Comparison of ENCODE assay signal across 14 mouse cellular contexts in genomic region chr2:38337091-38337640, GRCm38 (mm10). TPM values are rescaled to one million over a fixed set of nuclear protein-coding genes. Genes with fewer than 3 reads are reported as not detected.
DNase-seq lines count a peak whose midpoint lies in the region; ATAC-seq lines count a peak whose summit lies in the region.
"Had no signal": no experiment of that assay in that cellular context is flagged by ENCODE, and none has a peak within 500 bp of the region (broad histone marks: within the 10 kb centered on the region; RNA-seq: fewer than 3 reads in every experiment).

No protein-coding gene starts in this region.

- intact Hi-C loops in heart, postnatal 25 days (cut with DNase I): no loop called here

- 2% methylated on average over 6 of the region's 6 CpGs for WGBS in heart, embryonic 10.5 days
- whole genome bisulfite sequencing in midbrain, embryonic 10.5 days: 4% methylated on average over 6 of the region's 6 CpGs
- 6% methylated on average over 6 of the region's 6 CpGs for WGBS in midbrain, embryonic 16.5 days
- WGBS in forebrain, embryonic 13.5 days: 14% methylated on average over 6 of the region's 6 CpGs
- 4% methylated on average over 6 of the region's 6 CpGs for WGBS in midbrain, embryonic 14.5 days

- H3K4me2 ChIP-seq in midbrain, embryonic 16.5 days (ENCODE audit: low read length): no peak overlapping the region
- peak overlapping the region; percentile 93 for H3K4me2 ChIP-seq in forebrain, embryonic 13.5 days
- H3K4me2 ChIP-seq in midbrain, embryonic 14.5 days (ENCODE audit: low read length): peak overlapping the region; percentile 21; the same call in 1 of the 2 replicates
- H3K4me2 ChIP-seq: liver, embryonic 12.5 days had no signal

- H3K27me3 ChIP-seq in heart, embryonic 10.5 days (ENCODE audit: insufficient read depth, poor library complexity, severe bottlenecking): peaks cover 95% of the 10 kb centered on the region
- peaks cover 98% of the 10 kb centered on the region for H3K27me3 ChIP-seq in midbrain, embryonic 10.5 days (ENCODE audit: low read depth, poor library complexity, severe bottlenecking)
- H3K27me3 ChIP-seq in midbrain, embryonic 16.5 days (ENCODE audit: control insufficient read depth, insufficient read depth, low read depth, low read length): peaks cover 35% of the 10 kb centered on the region
- H3K27me3 ChIP-seq in forebrain, embryonic 13.5 days: peaks cover 55% of the 10 kb centered on the region
- peaks cover 64% of the 10 kb centered on the region for H3K27me3 ChIP-seq in midbrain, embryonic 14.5 days (ENCODE audit: control insufficient read depth, insufficient read depth, low read length)

- no peak overlapping the region for H3K27ac ChIP-seq in heart, embryonic 10.5 days
- no peak overlapping the region for H3K27ac ChIP-seq in midbrain, embryonic 10.5 days (replicated peaks)
- no peak overlapping the region for H3K27ac ChIP-seq in midbrain, embryonic 16.5 days (ENCODE audit: low read length)
- H3K27ac ChIP-seq in forebrain, embryonic 13.5 days: no peak overlapping the region
- H3K27ac ChIP-seq in midbrain, embryonic 14.5 days (replicated peaks; ENCODE audit: low read depth, low read length): no peak overlapping the region
- H3K27ac ChIP-seq: liver, embryonic 12.5 days had no signal

- H3K4me3 ChIP-seq in heart, embryonic 10.5 days: peak overlapping the region; percentile 46; the same call in 1 of the 2 replicates
- peak overlapping the region; percentile 36; the same call in 1 of the 2 replicates for H3K4me3 ChIP-seq in midbrain, embryonic 10.5 days
- no peak overlapping the region for H3K4me3 ChIP-seq in midbrain, embryonic 16.5 days (ENCODE audit: low read depth, low read length)
- H3K4me3 ChIP-seq in forebrain, embryonic 13.5 days: 0 out of 2 replicates have a peak overlapping the region, but pooled peaks have one; percentile 25
- H3K4me3 ChIP-seq in midbrain, embryonic 14.5 days (replicated peaks; ENCODE audit: low read depth, low read length): no peak overlapping the region; the same call in 1 of the 2 replicates
- H3K4me3 ChIP-seq: liver, embryonic 12.5 days had no signal

- no peaks in the 10 kb centered on the region for H3K9me3 ChIP-seq in heart, embryonic 10.5 days
- no peaks in the 10 kb centered on the region for H3K9me3 ChIP-seq in midbrain, embryonic 10.5 days (replicated peaks)
- no peaks in the 10 kb centered on the region for H3K9me3 ChIP-seq in midbrain, embryonic 16.5 days (replicated peaks; ENCODE audit: control insufficient read depth, low read length, poor library complexity, severe bottlenecking)
- H3K9me3 ChIP-seq in forebrain, embryonic 13.5 days (replicated peaks): no peaks in the 10 kb centered on the region
- H3K9me3 ChIP-seq in midbrain, embryonic 14.5 days (ENCODE audit: control insufficient read depth, low read length): no peaks in the 10 kb centered on the region
- H3K9me3 ChIP-seq: liver, embryonic 12.5 days had no signal

- DNase-seq in heart, embryonic 10.5 days (ENCODE audit: low spot score): no peak
- no peak for DNase-seq in heart, postnatal 25 days (ENCODE audit: low spot score)
- DNase-seq in midbrain, embryonic 10.5 days (ENCODE audit: low spot score): peak; percentile 29
- DNase-seq in midbrain, embryonic 14.5 days: no peak
- no peak for DNase-seq in kidney, postnatal 25 days
- no peak for DNase-seq in kidney, postnatal 14 days
- DNase-seq: adrenal gland, adult 8-10 months; cerebellum, postnatal 36 days; gastrocnemius, postnatal 25 days; lung, postnatal 10 days had no signal

- H3K9ac ChIP-seq in midbrain, embryonic 16.5 days (ENCODE audit: low read depth, low read length): no peak overlapping the region
- peak overlapping the region; percentile 54 for H3K9ac ChIP-seq in forebrain, embryonic 13.5 days
- H3K9ac ChIP-seq in midbrain, embryonic 14.5 days (replicated peaks; ENCODE audit: low read length): no peak overlapping the region
- H3K9ac ChIP-seq: liver, embryonic 12.5 days had no signal

- peaks cover 18% of the 10 kb centered on the region for H3K4me1 ChIP-seq in heart, embryonic 10.5 days
- peaks cover 32% of the 10 kb centered on the region for H3K4me1 ChIP-seq in midbrain, embryonic 10.5 days
- peaks cover 8% of the 10 kb centered on the region for H3K4me1 ChIP-seq in midbrain, embryonic 16.5 days (ENCODE audit: control insufficient read depth, insufficient read depth, low read length)
- H3K4me1 ChIP-seq in forebrain, embryonic 13.5 days: peaks cover 39% of the 10 kb centered on the region
- peaks cover 16% of the 10 kb centered on the region; the same call in 1 of the 2 replicates for H3K4me1 ChIP-seq in midbrain, embryonic 14.5 days (ENCODE audit: control insufficient read depth, insufficient read depth, low read length)

- no peaks in the 10 kb centered on the region for H3K36me3 ChIP-seq in heart, embryonic 10.5 days
- no peaks in the 10 kb centered on the region for H3K36me3 ChIP-seq in midbrain, embryonic 10.5 days
- no peaks in the 10 kb centered on the region for H3K36me3 ChIP-seq in midbrain, embryonic 16.5 days (ENCODE audit: control insufficient read depth, insufficient read depth, low read length)
- H3K36me3 ChIP-seq in forebrain, embryonic 13.5 days (ENCODE audit: poor library complexity, severe bottlenecking): no peaks in the 10 kb centered on the region
- no peaks in the 10 kb centered on the region for H3K36me3 ChIP-seq in midbrain, embryonic 14.5 days (ENCODE audit: control insufficient read depth, insufficient read depth, low read length)
- H3K36me3 ChIP-seq: liver, embryonic 12.5 days had no signal

- ATAC-seq in midbrain, embryonic 16.5 days: no peak
- no peak for ATAC-seq in forebrain, embryonic 13.5 days
- no peak for ATAC-seq in midbrain, embryonic 14.5 days (ENCODE audit: low FRiP score, low TSS enrichment)
- ATAC-seq: liver, embryonic 12.5 days had no signal

RNA-seq across cellular contexts. Expression of gene Lhx2, which starts 1.9 kb away (rescaled TPM):
- 0.58 and 6.0 TPM in 2 replicates for polyA plus RNA-seq in heart, embryonic 10.5 days (2016; fragmentation: Nextera tagmentation; extraction: Ambion mirVana)
- total RNA-seq in heart, postnatal 25 days (2021): under 1 TPM in 1 of 2 experiments, not detected in 1; 0.29 TPM
- 23.3 and 29.0 TPM in 2 replicates for polyA plus RNA-seq in midbrain, embryonic 10.5 days (2016; fragmentation: Nextera tagmentation; extraction: Ambion mirVana)
- 37.1 and 44.3 TPM in 2 replicates for polyA plus RNA-seq in midbrain, embryonic 16.5 days (2015; fragmentation: Nextera tagmentation; extraction: Ambion mirVana)
- polyA plus RNA-seq in forebrain, embryonic 13.5 days (2015; fragmentation: Nextera tagmentation; extraction: Ambion mirVana): 153 and 167 TPM in 2 replicates
- 47.8 and 68.9 TPM in 2 replicates for polyA plus RNA-seq in midbrain, embryonic 14.5 days (2014; fragmentation: Nextera tagmentation; extraction: Ambion mirVana)
- total RNA-seq: adrenal gland, adult 8-10 months; monocyte, adult 5-6 weeks had no signal

RNA-seq across cellular contexts. Expression of gene Dennd1a, which starts 50.0 kb away (rescaled TPM):
- 12.1 and 14.8 TPM in 2 replicates for polyA plus RNA-seq in heart, embryonic 10.5 days (2016; fragmentation: Nextera tagmentation; extraction: Ambion mirVana)
- total RNA-seq in heart, postnatal 25 days (2021): 10 to 100 TPM; 23.8 to 24.9 TPM
- 10.1 and 13.3 TPM in 2 replicates for polyA plus RNA-seq in midbrain, embryonic 10.5 days (2016; fragmentation: Nextera tagmentation; extraction: Ambion mirVana)
- 18.9 and 21.7 TPM in 2 replicates for polyA plus RNA-seq in midbrain, embryonic 16.5 days (2015; fragmentation: Nextera tagmentation; extraction: Ambion mirVana)
- 17.7 and 19.9 TPM in 2 replicates for polyA plus RNA-seq in forebrain, embryonic 13.5 days (2015; fragmentation: Nextera tagmentation; extraction: Ambion mirVana)
- polyA plus RNA-seq in midbrain, embryonic 14.5 days (2014; fragmentation: Nextera tagmentation; extraction: Ambion mirVana): 16.6 and 18.1 TPM in 2 replicates

Comparison
In these comparisons a context has a peak if more than half of its experiments do, and no peak if none do; other contexts are left out.
1. H3K4me3 ChIP-seq: peak in heart, embryonic 10.5 days (single experiment), midbrain, embryonic 10.5 days (single experiment) and forebrain, embryonic 13.5 days (single experiment); none in midbrain, embryonic 16.5 days (single experiment) and midbrain, embryonic 14.5 days (single experiment).